Mouse (Mus musculus): Measurements from ENCODE around the gene Tmod3. TPM values are rescaled to one million over a fixed set of nuclear protein-coding genes. Genes with fewer than 3 reads are reported as not detected.
A peak's percentile ranks its signal among the peaks of the same experiment; 100 is the strongest.

Tmod3 gene
- polyA plus RNA-seq, 2 experiments: 9.1 to 23.8 TPM

DNA sequence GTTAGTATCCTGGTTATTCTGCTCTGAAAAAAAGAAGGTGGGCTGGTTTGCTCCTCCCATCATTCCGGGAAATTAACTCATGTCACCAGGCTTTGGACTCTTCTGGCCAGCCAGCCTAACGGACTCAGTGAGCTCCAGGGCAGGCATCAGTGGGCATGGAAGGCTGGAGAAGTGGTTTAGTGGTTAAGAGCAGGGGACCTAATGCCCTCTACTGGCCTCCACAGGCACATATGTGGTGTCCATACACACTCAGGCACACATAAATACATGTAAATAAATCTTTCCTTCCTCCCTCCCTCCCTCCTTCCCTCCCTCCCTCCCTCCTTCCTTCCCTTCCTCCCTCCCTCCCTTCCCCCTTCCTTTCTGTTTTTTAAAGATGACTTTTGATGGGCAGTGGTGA lies 3.7 kb upstream of the Tmod3 start:
- TF ChIP-seq CTCF (IDR thresholded peaks at IDR 0.05; ENCODE audit: low read depth) (peak; percentile 49), EP300 (IDR thresholded peaks at IDR 0.05; ENCODE audit: low read depth) (no peak)
- 55% methylated on average over 2 of the region's 2 CpGs for WGBS (ENCODE audit: insufficient replicate concordance)
- Histone ChIP-seq H3K4me2 (ENCODE audit: low read depth) (peak overlapping the region; percentile 32), H3K4me3 (ENCODE audit: insufficient read depth in 1 of 2, low read depth in 2 of 2, low read length in 2 of 2) (no peak overlapping the region), H3K4me1 (replicated peaks; ENCODE audit: control insufficient read depth in 2 of 2, insufficient read depth in 2 of 2, low read length in 1 of 2) (peaks cover 7 to 20% of the 10 kb centered on the region in 2 experiments), H3K27ac (no peak overlapping the region), H3K9me3 (ENCODE audit: control insufficient read depth, low read length) (no peaks in the 10 kb centered on the region), H3K27me3 (ENCODE audit: control insufficient read depth, insufficient read depth, low read length) (no peaks in the 10 kb centered on the region), H3K36me3 (replicated peaks; ENCODE audit: control insufficient read depth, insufficient read depth, low read depth) (no peaks in the 10 kb centered on the region), H3K9ac (replicated peaks) (no peak overlapping the region)
- DNase-seq (ENCODE audit: low read depth in 3 of 3, low spot score in 3 of 3) (no peak), ATAC-seq (ENCODE audit: insufficient read depth) (no peak)

GRCm38 (mm10) chr9:75561040-75561669 lies 1.7 kb upstream of the Tmod3 start:
- H3K9me3 ChIP-seq (ENCODE audit: control insufficient read depth, low read length): no peaks in the 10 kb centered on the region
- H3K27ac ChIP-seq: no peak overlapping the region
- no peak overlapping the region for H3K4me2 ChIP-seq (ENCODE audit: low read depth)
- DNase-seq (ENCODE audit: low read depth in 3 of 3, low spot score in 3 of 3) (no peak), ATAC-seq (ENCODE audit: insufficient read depth) (no peak)
- H3K4me1 ChIP-seq (replicated peaks; ENCODE audit: control insufficient read depth in 2 of 2, insufficient read depth in 2 of 2, low read length in 1 of 2): peaks cover 11 to 23% of the 10 kb centered on the region in 2 experiments
- no peak overlapping the region for H3K4me3 ChIP-seq (ENCODE audit: insufficient read depth in 1 of 2, low read depth in 2 of 2, low read length in 2 of 2)
- TF ChIP-seq CTCF (IDR thresholded peaks at IDR 0.05; ENCODE audit: low read depth) (no peak), EP300 (IDR thresholded peaks at IDR 0.05; ENCODE audit: low read depth) (no peak)
- no peaks in the 10 kb centered on the region for H3K27me3 ChIP-seq (ENCODE audit: control insufficient read depth, insufficient read depth, low read length)
- WGBS (ENCODE audit: insufficient replicate concordance): 73% methylated on average over 13 of the region's 13 CpGs
- H3K36me3 ChIP-seq (replicated peaks; ENCODE audit: control insufficient read depth, insufficient read depth, low read depth): no peaks in the 10 kb centered on the region
- H3K9ac ChIP-seq (replicated peaks): no peak overlapping the region

- Histone ChIP-seq H3K27me3 (ENCODE audit: control insufficient read depth, insufficient read depth, low read length) (no peaks in the 10 kb centered on the region), H3K4me1 (replicated peaks; ENCODE audit: control insufficient read depth in 2 of 2, insufficient read depth in 2 of 2, low read length in 1 of 2) (peaks cover 11 to 23% of the 10 kb centered on the region in 2 experiments), H3K9me3 (ENCODE audit: control insufficient read depth, low read length) (no peaks in the 10 kb centered on the region), H3K9ac (replicated peaks) (no peak overlapping the region), H3K36me3 (replicated peaks; ENCODE audit: control insufficient read depth, insufficient read depth, low read depth) (no peaks in the 10 kb centered on the region), H3K4me3 (ENCODE audit: insufficient read depth in 1 of 2, low read depth in 2 of 2, low read length in 2 of 2) (no peak overlapping the region), H3K27ac (no peak overlapping the region), H3K4me2 (ENCODE audit: low read depth) (no peak overlapping the region)
- DNase-seq (ENCODE audit: low read depth in 3 of 3, low spot score in 3 of 3) (no peak), ATAC-seq (ENCODE audit: insufficient read depth) (no peak)
- TF ChIP-seq EP300 (IDR thresholded peaks at IDR 0.05; ENCODE audit: low read depth): no peak
- TF ChIP-seq CTCF (IDR thresholded peaks at IDR 0.05; ENCODE audit: low read depth): no peak
Observed at GRCm38 (mm10) chr9:75560353-75560752, 896 bp upstream of the Tmod3 start.

- no peaks in the 10 kb centered on the region for H3K36me3 ChIP-seq (replicated peaks; ENCODE audit: control insufficient read depth, insufficient read depth, low read depth)
Observed at GRCm38 (mm10) chr9:75558812-75559511, 495 bp downstream of the Tmod3 start.

GRCm38 (mm10) chr9:75558360-75558759 lies 1.1 kb downstream of the Tmod3 start:
- Histone ChIP-seq H3K9me3 (ENCODE audit: control insufficient read depth, low read length) (no peaks in the 10 kb centered on the region), H3K36me3 (replicated peaks; ENCODE audit: control insufficient read depth, insufficient read depth, low read depth) (no peaks in the 10 kb centered on the region), H3K9ac (replicated peaks) (peak overlapping the region; percentile 83), H3K4me3 (ENCODE audit: insufficient read depth in 1 of 2, low read depth in 2 of 2, low read length in 2 of 2) (peak overlapping the region; percentile 77 to 91), H3K27me3 (ENCODE audit: control insufficient read depth, insufficient read depth, low read length) (no peaks in the 10 kb centered on the region), H3K4me1 (replicated peaks; ENCODE audit: control insufficient read depth in 2 of 2, insufficient read depth in 2 of 2, low read length in 1 of 2) (peaks cover 8 to 18% of the 10 kb centered on the region in 2 experiments), H3K4me2 (ENCODE audit: low read depth) (peak overlapping the region; percentile 89), H3K27ac (no peak overlapping the region)
- WGBS (ENCODE audit: insufficient replicate concordance): 18% methylated on average over 3 of the region's 3 CpGs
- DNase-seq (ENCODE audit: low read depth in 3 of 3, low spot score in 3 of 3): no peak
- TF ChIP-seq EP300 (IDR thresholded peaks at IDR 0.05; ENCODE audit: low read depth): no peak
- TF ChIP-seq CTCF (IDR thresholded peaks at IDR 0.05; ENCODE audit: low read depth): no peak
- ATAC-seq (ENCODE audit: insufficient read depth): no peak

More at GRCm38 (mm10) chr9:75558812-75559511, 495 bp downstream of the Tmod3 start:
- Histone ChIP-seq H3K27me3 (ENCODE audit: control insufficient read depth, insufficient read depth, low read length) (no peaks in the 10 kb centered on the region), H3K4me2 (ENCODE audit: low read depth) (peak overlapping the region; percentile 89), H3K9me3 (ENCODE audit: control insufficient read depth, low read length) (no peaks in the 10 kb centered on the region), H3K4me1 (replicated peaks; ENCODE audit: control insufficient read depth in 2 of 2, insufficient read depth in 2 of 2, low read length in 1 of 2) (peaks cover 8 to 22% of the 10 kb centered on the region in 2 experiments), H3K9ac (replicated peaks) (peak overlapping the region; percentile 83), H3K27ac (peak overlapping the region; percentile 81), H3K4me3 (ENCODE audit: insufficient read depth in 1 of 2, low read depth in 2 of 2, low read length in 2 of 2) (peak overlapping the region; percentile 77 to 91)
- DNase-seq (ENCODE audit: low read depth in 3 of 3, low spot score in 3 of 3) (peak; percentile 67 to 77 (median 72)), ATAC-seq (ENCODE audit: insufficient read depth) (peak; percentile 87)
- TF ChIP-seq EP300 (IDR thresholded peaks at IDR 0.05; ENCODE audit: low read depth) (peak; percentile 72), CTCF (IDR thresholded peaks at IDR 0.05; ENCODE audit: low read depth) (0 out of 2 replicates have a peak, but pooled peaks have one; percentile 12)
- under 1% methylated on average over 47 of the region's 47 CpGs for WGBS (ENCODE audit: insufficient replicate concordance)

Measured in liver, embryonic 14.5 days (tissue).